Mouse (Mus musculus) erythroblast, embryonic 14.5 days (primary cell): ENCODE data around the gene Elmo2.

Experiments
- GATA1 ChIP-seq: IDR thresholded peaks from 2 replicates; pipeline ENCODE4 v1.6.1; 2012; ENCODE audit warnings: low read length, inconsistent platforms, mixed read lengths
- TAL1 ChIP-seq: IDR thresholded peaks from 3 replicates; pipeline ENCODE4 v1.6.1; 2012; ENCODE audit warnings: low read length, inconsistent platforms, mixed read lengths

DNA sequence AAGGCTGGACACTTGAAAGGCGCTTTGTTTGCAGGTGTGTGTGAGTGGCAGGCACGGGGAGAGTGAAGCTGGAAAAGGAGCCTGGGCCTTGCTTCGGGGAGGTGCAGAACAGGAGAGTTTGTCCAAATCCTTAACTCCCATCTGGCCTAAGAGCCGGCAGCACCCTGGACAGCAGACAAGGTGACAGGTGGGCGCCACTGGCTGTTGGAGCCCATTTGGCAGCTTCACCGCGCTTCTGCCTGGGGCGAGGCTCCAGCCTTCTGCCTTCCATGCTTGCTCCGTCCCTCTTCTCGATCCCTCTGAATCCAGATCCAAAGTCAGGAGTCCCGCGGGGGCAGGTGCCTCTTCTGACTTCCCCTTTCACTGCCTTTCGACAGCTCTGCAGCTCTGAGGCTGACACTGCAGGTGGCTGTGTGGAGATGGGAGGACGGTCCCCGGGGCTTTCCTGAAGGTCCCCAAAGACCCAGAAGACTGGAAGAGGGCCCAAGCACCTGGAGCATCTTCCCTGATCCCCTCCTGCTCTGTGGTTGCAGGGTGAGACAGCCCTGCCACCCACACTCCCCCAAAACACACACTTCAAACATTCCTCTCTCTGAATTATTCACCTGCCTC, 86.6 kb downstream of the Elmo2 start:
- TF ChIP-seq GATA1 = no peak
- TF ChIP-seq TAL1 = no peak
